ENCODE assay signal across 23 mouse cellular contexts in genomic region chr16:23372340-23372739, GRCm38 (mm10). TPM values are rescaled to one million over a fixed set of nuclear protein-coding genes. Genes with fewer than 3 reads are reported as not detected.
DNase-seq lines count a peak whose midpoint lies in the region; ATAC-seq and TF ChIP-seq lines count a peak whose summit lies in the region.
"Had no signal": no experiment of that assay in that cellular context is flagged by ENCODE, and none has a peak within 500 bp of the region (broad histone marks: within the 10 kb centered on the region; RNA-seq: fewer than 3 reads in every experiment).

No protein-coding gene starts in this region.

- DNase-seq in heart, embryonic 10.5 days (ENCODE audit: low spot score) = no peak
- peak; percentile 47 for DNase-seq in lung, embryonic 14.5 days
- no peak for DNase-seq in lung, adult 2 months
- DNase-seq in lung, postnatal 10 days = peak; percentile 61
- no peak for DNase-seq in stomach, postnatal 0 days (ENCODE audit: low spot score)
- DNase-seq in urinary bladder, adult 2 months (ENCODE audit: low spot score) = no peak
- DNase-seq: adrenal gland, postnatal 14 days; cerebellum, adult 11-12 months; cerebellum, adult 9-10 months; cerebellum, postnatal 25 days; gastrocnemius, adult 2 months; gastrocnemius, postnatal 25 days had no signal

- H3K9me3 ChIP-seq in heart, embryonic 16.5 days (replicated peaks; ENCODE audit: control insufficient read depth, low read length) = no peaks in the 10 kb centered on the region
- no peaks in the 10 kb centered on the region for H3K9me3 ChIP-seq in heart, embryonic 10.5 days
- no peaks in the 10 kb centered on the region for H3K9me3 ChIP-seq in lung, embryonic 14.5 days (ENCODE audit: low read depth, low read length)
- H3K9me3 ChIP-seq in stomach, postnatal 0 days (ENCODE audit: control insufficient read depth, low read length) = no peaks in the 10 kb centered on the region
- H3K9me3 ChIP-seq: embryonic facial prominence, embryonic 15.5 days; forebrain, embryonic 10.5 days; heart, embryonic 13.5 days; hindbrain, embryonic 10.5 days had no signal

- TF ChIP-seq POLR2A in lung, adult 2 months (IDR thresholded peaks at IDR 0.05; ENCODE audit: borderline replicate concordance, extremely low read depth, low read depth, low read length) = no peak

- no peaks in the 10 kb centered on the region for H3K27me3 ChIP-seq in heart, embryonic 16.5 days (ENCODE audit: control insufficient read depth, insufficient read depth, low read length)
- no peaks in the 10 kb centered on the region for H3K27me3 ChIP-seq in heart, embryonic 10.5 days (ENCODE audit: insufficient read depth, poor library complexity, severe bottlenecking)
- no peaks in the 10 kb centered on the region for H3K27me3 ChIP-seq in lung, embryonic 14.5 days (ENCODE audit: insufficient read depth, low read length)
- H3K27me3 ChIP-seq in stomach, postnatal 0 days (ENCODE audit: control insufficient read depth, insufficient read depth, low read length) = no peaks in the 10 kb centered on the region
- H3K27me3 ChIP-seq: CH12.LX; embryonic facial prominence, embryonic 15.5 days; heart, embryonic 13.5 days; Patski had no signal

- no peaks in the 10 kb centered on the region for H3K4me1 ChIP-seq in heart, embryonic 16.5 days (ENCODE audit: control insufficient read depth, insufficient read depth, low read length)
- no peaks in the 10 kb centered on the region for H3K4me1 ChIP-seq in heart, embryonic 10.5 days
- H3K4me1 ChIP-seq in lung, embryonic 14.5 days (ENCODE audit: insufficient read depth) = no peaks in the 10 kb centered on the region
- peaks cover 17% of the 10 kb centered on the region for H3K4me1 ChIP-seq in lung, adult 2 months (ENCODE audit: control insufficient read depth, insufficient read depth, low read length)
- no peaks in the 10 kb centered on the region for H3K4me1 ChIP-seq in stomach, postnatal 0 days (replicated peaks; ENCODE audit: control insufficient read depth, insufficient read depth)
- H3K4me1 ChIP-seq: embryonic facial prominence, embryonic 15.5 days; forebrain, embryonic 10.5 days; hindbrain, embryonic 10.5 days had no signal

- H3K9ac ChIP-seq in heart, embryonic 16.5 days (ENCODE audit: low read length) = no peak overlapping the region
- no peak overlapping the region for H3K9ac ChIP-seq in lung, embryonic 14.5 days
- H3K9ac ChIP-seq in stomach, postnatal 0 days (ENCODE audit: low read length) = no peak overlapping the region
- H3K9ac ChIP-seq: embryonic facial prominence, embryonic 15.5 days; heart, embryonic 13.5 days; hindbrain, embryonic 14.5 days had no signal

- H3K36me3 ChIP-seq in heart, embryonic 16.5 days (ENCODE audit: control insufficient read depth, insufficient read depth) = no peaks in the 10 kb centered on the region
- no peaks in the 10 kb centered on the region for H3K36me3 ChIP-seq in heart, embryonic 10.5 days
- H3K36me3 ChIP-seq in lung, embryonic 14.5 days (ENCODE audit: insufficient read depth) = no peaks in the 10 kb centered on the region
- H3K36me3 ChIP-seq in stomach, postnatal 0 days (ENCODE audit: control insufficient read depth, insufficient read depth, low read length) = no peaks in the 10 kb centered on the region
- H3K36me3 ChIP-seq: embryonic facial prominence, embryonic 15.5 days; forebrain, embryonic 10.5 days; heart, embryonic 13.5 days; hindbrain, embryonic 10.5 days had no signal

- H3K27ac ChIP-seq in heart, embryonic 16.5 days (ENCODE audit: low read length) = no peak overlapping the region
- no peak overlapping the region for H3K27ac ChIP-seq in heart, embryonic 10.5 days
- no peak overlapping the region for H3K27ac ChIP-seq in lung, embryonic 14.5 days (ENCODE audit: low read depth)
- H3K27ac ChIP-seq in stomach, postnatal 0 days (replicated peaks) = no peak overlapping the region
- H3K27ac ChIP-seq: embryonic facial prominence, embryonic 15.5 days; forebrain, embryonic 10.5 days; gastrocnemius, adult 2 months; heart, embryonic 13.5 days; hindbrain, embryonic 10.5 days; hindbrain, embryonic 14.5 days had no signal

- ATAC-seq in heart, embryonic 16.5 days (replicated peaks; ENCODE audit: extremely low read depth, insufficient read depth, low FRiP score) = 0 out of 2 replicates have a peak, but pooled peaks have one; percentile 14
- ATAC-seq in lung, embryonic 14.5 days (ENCODE audit: insufficient read depth) = peak; percentile 54; the same call in 1 of the 2 replicates
- ATAC-seq in stomach, postnatal 0 days (ENCODE audit: low FRiP score, low TSS enrichment) = 0 out of 2 replicates have a peak, but pooled peaks have one; percentile 15
- ATAC-seq: activated CD4-positive, CD25-positive, alpha-beta regulatory T cell, adult 4 months; forebrain, embryonic 14.5 days; Patski had no signal

- no peak overlapping the region for H3K4me3 ChIP-seq in heart, embryonic 16.5 days (ENCODE audit: low read length)
- H3K4me3 ChIP-seq in heart, embryonic 10.5 days = no peak overlapping the region
- no peak overlapping the region for H3K4me3 ChIP-seq in lung, embryonic 14.5 days (ENCODE audit: low read depth, low read length)
- no peak overlapping the region for H3K4me3 ChIP-seq in lung, adult 2 months (replicated peaks; ENCODE audit: extremely low read depth, low read depth, low read length)
- H3K4me3 ChIP-seq in stomach, postnatal 0 days (ENCODE audit: low read depth, low read length) = no peak overlapping the region
- H3K4me3 ChIP-seq: embryonic facial prominence, embryonic 15.5 days; erythroblast, embryonic 14.5 days; forebrain, embryonic 10.5 days; gastrocnemius, adult 2 months; heart, embryonic 13.5 days; hindbrain, embryonic 10.5 days had no signal

- TF ChIP-seq EP300 in stomach, postnatal 0 days (optimal IDR thresholded peaks at IDR 0.05) = no peak

- TF ChIP-seq CTCF in lung, embryonic 14.5 days (IDR thresholded peaks at IDR 0.05; ENCODE audit: low read depth) = no peak
- TF ChIP-seq CTCF in lung, adult 2 months (IDR thresholded peaks at IDR 0.05; ENCODE audit: insufficient read depth, low read length) = no peak
- no peak for TF ChIP-seq CTCF in stomach, postnatal 0 days (IDR thresholded peaks at IDR 0.05; ENCODE audit: low read depth)

- H3K4me2 ChIP-seq in heart, embryonic 16.5 days (ENCODE audit: low read depth, low read length) = no peak overlapping the region
- no peak overlapping the region for H3K4me2 ChIP-seq in lung, embryonic 14.5 days
- no peak overlapping the region for H3K4me2 ChIP-seq in stomach, postnatal 0 days (replicated peaks; ENCODE audit: low read depth)
- H3K4me2 ChIP-seq: embryonic facial prominence, embryonic 15.5 days; heart, embryonic 13.5 days; hindbrain, embryonic 14.5 days had no signal

- WGBS in heart, embryonic 16.5 days = 57% methylated on average over 2 of the region's 2 CpGs
- WGBS in heart, embryonic 10.5 days = 66% methylated on average over 2 of the region's 2 CpGs
- 46% methylated on average over 2 of the region's 2 CpGs for WGBS in lung, embryonic 14.5 days
- WGBS in lung, adult 2 months = 48% methylated on average over 2 of the region's 2 CpGs
- 55% methylated on average over 2 of the region's 2 CpGs for WGBS in stomach, postnatal 0 days

RNA-seq across cellular contexts. Expression of gene Rtp1, which starts 56.6 kb away (rescaled TPM):
- polyA plus RNA-seq in heart, embryonic 16.5 days (2015; fragmentation: Nextera tagmentation; extraction: Ambion mirVana) = not detected in 2 replicates
- polyA plus RNA-seq in heart, embryonic 10.5 days (2016; fragmentation: Nextera tagmentation; extraction: Ambion mirVana) = not detected in 2 replicates
- polyA plus RNA-seq in lung, embryonic 14.5 days (2014; fragmentation: Nextera tagmentation; extraction: Ambion mirVana) = not detected in 2 replicates
- polyA plus RNA-seq in lung, adult 2 months (2012; rRNA removed) = not detected in 2 replicates
- 0.02 TPM in 1 of 2 replicates, not detected in the other for polyA plus RNA-seq in stomach, postnatal 0 days (2015; fragmentation: Nextera tagmentation; extraction: Ambion mirVana)
- 0.01 TPM in 2 replicates for polyA plus RNA-seq in urinary bladder, adult 2 months (2012; rRNA removed)
- polyA plus RNA-seq: activated CD4-positive, CD25-positive, alpha-beta regulatory T cell, adult 4 months; erythroblast, embryonic 14.5 days; forebrain, embryonic 10.5 days; heart, embryonic 13.5 days; hindbrain, embryonic 10.5 days; hindbrain, embryonic 14.5 days; Patski had no signal

Comparison
In these comparisons a context has a peak if more than half of its experiments do, and no peak if none do; other contexts are left out.
1. DNase-seq: peak in lung, embryonic 14.5 days (single experiment) and lung, postnatal 10 days (single experiment); none in heart, embryonic 10.5 days (single experiment), lung, adult 2 months (single experiment), stomach, postnatal 0 days (single experiment) and urinary bladder, adult 2 months (single experiment).
2. Peak in every context shown above with its lines, with median percentiles within 50 percentile points of each other: ATAC-seq.